Mouse (Mus musculus) heart, postnatal 0 days (tissue): ENCODE measurements around the gene Lrrc4. TPM values are rescaled to one million over a fixed set of nuclear protein-coding genes. Genes with fewer than 3 reads are reported as not detected.

ENCODE experiments used
- ATAC-seq: fragments of 200-750 bp; cut with Nextera tagmentation; 2 replicates; pipeline ENCODE4 v1.8.0; 2017; ENCODE audit warnings: low read depth, moderate number of reproducible peaks, moderate library complexity; ENCODE audit not compliant: insufficient read depth
- DNase-seq: peaks from one replicate; pipeline ENCODE4 v3.0.0-alpha.2; 2016; ENCODE audit warnings: low spot score
- H3K27ac ChIP-seq: fragments of 300-500 bp; sonication (generic); 2 replicates; pipeline ENCODE4 v1.5.1; 2014; ENCODE audit warnings: low read depth, mild to moderate bottlenecking
- H3K27me3 ChIP-seq: fragments of 300-500 bp; sonication (generic); 2 replicates; pipeline ENCODE4 v1.6.1; 2014; ENCODE audit warnings: low read length, mixed read lengths; ENCODE audit not compliant: control insufficient read depth, insufficient read depth
- H3K36me3 ChIP-seq: fragments of 300-500 bp; sonication (generic); replicated peaks from 2 replicates; pipeline ENCODE4 v1.6.1; 2014; ENCODE audit warnings: low read length, mixed read lengths; ENCODE audit not compliant: control insufficient read depth, insufficient read depth
- H3K4me1 ChIP-seq: fragments of 300-500 bp; sonication (generic); 2 replicates; pipeline ENCODE4 v1.6.1; 2014; ENCODE audit warnings: antibody characterized with exemption; ENCODE audit not compliant: control insufficient read depth, insufficient read depth
- H3K4me2 ChIP-seq: fragments of 300-500 bp; sonication (generic); 2 replicates; pipeline ENCODE4 v1.6.1; 2014; ENCODE audit warnings: low read depth, mild to moderate bottlenecking, low read length, moderate library complexity
- H3K4me3 ChIP-seq: fragments of 300-500 bp; sonication (generic); 2 replicates; pipeline ENCODE4 v1.5.1; 2014; ENCODE audit warnings: low read depth, low read length
- H3K9ac ChIP-seq: fragments of 300-500 bp; sonication (generic); replicated peaks from 2 replicates; pipeline ENCODE4 v1.6.1; 2014; ENCODE audit warnings: low read depth, low read length, mixed read lengths
- H3K9me3 ChIP-seq: fragments of 300-500 bp; sonication (generic); replicated peaks from 2 replicates; pipeline ENCODE4 v1.6.1; 2016; ENCODE audit warnings: low read length; ENCODE audit not compliant: control insufficient read depth
- CTCF ChIP-seq: IDR thresholded peaks from 2 replicates; pipeline ENCODE4 v1.5.1; 2016; ENCODE audit warnings: antibody characterized with exemption, control low read depth, low read depth
- EP300 ChIP-seq: IDR thresholded peaks from 2 replicates; pipeline ENCODE4 v1.6.1; 2016; ENCODE audit warnings: antibody characterized with exemption, low read depth
- WGBS: fragments of 180-500 bp; shearing (Covaris S2); extraction: QIAGEN DNeasy Blood & Tissue Kit; methylation state at CpG from one replicate; pipeline ENCODE4 v1.1.7; 2014; 5-methylcytosine and 5-hydroxymethylcytosine counted together
- polyA plus RNA-seq: library from polyadenylated mRNA; unstranded; fragments of >200 nt; fragmentation: Nextera tagmentation; extraction: Ambion mirVana; gene quantifications from 2 replicates; pipeline ENCODE4 v1.2.1, GENCODE M21; 2015
- total RNA-seq: library from RNA; depleted of rRNA; stranded (reverse); fragments of >200 nt; gene quantifications from 2 replicates; pipeline ENCODE4 v1.2.3, GENCODE M21; 2014; ENCODE audit warnings: low replicate concordance

Lrrc4 gene
- total and polyA plus RNA-seq, 2 experiments from 2014 or later = 0.12 to 1.8 TPM

DNA sequence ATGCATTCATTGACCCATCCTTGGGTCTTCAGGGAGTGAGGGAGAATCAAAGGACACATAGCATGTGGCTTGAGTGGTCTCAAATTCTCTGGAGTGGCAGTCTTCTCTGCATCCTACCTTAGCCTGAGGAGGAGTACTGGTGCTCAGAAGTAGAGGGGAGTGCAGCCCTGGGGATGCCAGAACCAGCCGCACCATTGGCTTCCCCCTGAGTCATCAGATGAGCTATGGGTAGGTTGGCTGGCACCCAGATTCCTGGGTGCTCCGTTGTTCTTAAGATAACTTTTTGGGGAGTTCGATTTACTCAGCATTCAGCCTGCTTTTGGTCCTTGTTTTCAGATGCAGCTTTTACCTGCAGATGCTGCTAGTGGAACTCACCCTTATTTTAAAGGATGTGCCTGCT, 10.0 kb upstream of the Lrrc4 start:
- H3K27ac ChIP-seq = no peak overlapping the region
- peaks cover 15% of the 10 kb centered on the region; the same call in 1 of the 2 replicates for H3K4me1 ChIP-seq
- DNase-seq (no peak), ATAC-seq (no peak)
- 58% methylated on average over 3 of the region's 3 CpGs for WGBS
- no peak overlapping the region for H3K9ac ChIP-seq
- no peak overlapping the region for H3K4me3 ChIP-seq
- TF ChIP-seq CTCF (no peak), EP300 (no peak)
- no peaks in the 10 kb centered on the region for H3K27me3 ChIP-seq
- H3K36me3 ChIP-seq = no peaks in the 10 kb centered on the region
- no peaks in the 10 kb centered on the region for H3K9me3 ChIP-seq
- H3K4me2 ChIP-seq = no peak overlapping the region

- H3K4me1 ChIP-seq = peaks cover 20% of the 10 kb centered on the region; the same call in 1 of the 2 replicates
- no peaks in the 10 kb centered on the region; the same call in 1 of the 2 replicates for H3K27me3 ChIP-seq
- no peak overlapping the region for H3K27ac ChIP-seq
- no peaks in the 10 kb centered on the region for H3K36me3 ChIP-seq
- DNase-seq = no peak
- H3K9me3 ChIP-seq = no peaks in the 10 kb centered on the region
- H3K4me2 ChIP-seq = no peak overlapping the region
- no peak overlapping the region for H3K9ac ChIP-seq
- no peak overlapping the region for H3K4me3 ChIP-seq
- no peak for ATAC-seq
- peak; percentile 60 for TF ChIP-seq CTCF
- no peak for TF ChIP-seq EP300
These were observed 5.1 kb upstream of the Lrrc4 start for GRCm38 (mm10) chr6:28836600-28836999.

GRCm38 (mm10) chr6:28834046-28834445, 2.5 kb upstream of the Lrrc4 start:
- 0 out of 2 replicates have a peak overlapping the region, but pooled peaks have one; percentile 56 for H3K4me3 ChIP-seq
- no peak for ATAC-seq
- no peak overlapping the region for H3K9ac ChIP-seq
- no peak for DNase-seq
- TF ChIP-seq CTCF = no peak
- TF ChIP-seq EP300 = no peak
- H3K36me3 ChIP-seq = no peaks in the 10 kb centered on the region
- H3K9me3 ChIP-seq = no peaks in the 10 kb centered on the region
- 78% methylated on average over 2 of the region's 2 CpGs for WGBS
- H3K4me1 ChIP-seq = peaks cover 11% of the 10 kb centered on the region; the same call in 1 of the 2 replicates
- no peak overlapping the region for H3K4me2 ChIP-seq
- H3K27me3 ChIP-seq = peaks cover 11% of the 10 kb centered on the region; the same call in 1 of the 2 replicates
- H3K27ac ChIP-seq = no peak overlapping the region

GRCm38 (mm10) chr6:28833380-28833822, 1.9 kb upstream of the Lrrc4 start:
- TF ChIP-seq EP300 (no peak), CTCF (no peak)
- Histone ChIP-seq H3K36me3 (no peaks in the 10 kb centered on the region), H3K4me1 (peaks cover 11% of the 10 kb centered on the region; the same call in 1 of the 2 replicates), H3K4me3 (peak overlapping the region; percentile 56), H3K27ac (no peak overlapping the region), H3K4me2 (peak overlapping the region; percentile 100), H3K27me3 (peaks cover 11% of the 10 kb centered on the region; the same call in 1 of the 2 replicates), H3K9ac (peak overlapping the region; percentile 72), H3K9me3 (no peaks in the 10 kb centered on the region)
- peak; percentile 62 for ATAC-seq
- DNase-seq = peak; percentile 49
- WGBS = 3% methylated on average over 42 of the region's 43 CpGs

DNA sequence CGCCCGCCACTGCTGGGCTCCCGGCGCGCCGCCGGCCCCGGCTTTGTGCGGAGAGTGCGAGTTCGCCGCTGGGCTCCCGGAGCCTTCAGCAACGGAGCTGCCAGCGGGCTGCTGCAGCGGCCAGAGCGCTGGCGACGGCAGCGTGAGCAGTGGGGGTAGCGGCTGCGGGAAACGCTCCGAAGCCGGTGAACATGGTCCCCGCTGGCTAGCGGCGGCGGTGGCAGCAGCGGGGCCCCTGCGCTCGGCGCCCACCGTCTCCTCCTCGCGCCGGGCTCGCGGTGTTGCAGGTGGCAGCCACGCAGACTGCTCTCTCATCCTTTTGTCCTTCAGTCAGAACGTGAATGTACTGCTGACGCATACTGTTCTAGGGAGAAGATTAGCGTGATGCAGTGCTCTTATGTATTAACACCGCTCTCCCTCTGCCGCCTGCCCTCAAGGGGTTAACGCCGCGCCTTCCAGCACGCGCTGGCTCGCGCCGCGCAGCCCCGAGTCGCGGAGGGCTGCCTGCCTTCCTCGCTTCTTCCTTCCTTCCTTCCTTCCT, 1.3 kb upstream of the Lrrc4 start:
- under 1% methylated on average over 56 of the region's 58 CpGs for WGBS
- ATAC-seq = peak; percentile 47

More for the DNA sequence above, 1.3 kb upstream of the Lrrc4 start:
- peaks cover 11% of the 10 kb centered on the region; the same call in 1 of the 2 replicates for H3K4me1 ChIP-seq
- H3K27ac ChIP-seq = no peak overlapping the region
- H3K4me2 ChIP-seq = peak overlapping the region; percentile 100
- peaks cover 11% of the 10 kb centered on the region; the same call in 1 of the 2 replicates for H3K27me3 ChIP-seq
- DNase-seq = no peak
- H3K9me3 ChIP-seq = no peaks in the 10 kb centered on the region
- H3K9ac ChIP-seq = peak overlapping the region; percentile 72
- TF ChIP-seq EP300 (no peak), CTCF (no peak)
- peak overlapping the region; percentile 56 for H3K4me3 ChIP-seq
- H3K36me3 ChIP-seq = no peaks in the 10 kb centered on the region
